Mouse (Mus musculus) lung, postnatal 0 days (tissue): ENCODE data around the gene Carmil1.

Experiments
- CTCF ChIP-seq: IDR thresholded peaks from 2 replicates; pipeline ENCODE4 v1.5.1; 2016; ENCODE audit warnings: antibody characterized with exemption, mild to moderate bottlenecking
- EP300 ChIP-seq: IDR thresholded peaks from 2 replicates; pipeline ENCODE4 v1.6.1; 2016; ENCODE audit warnings: antibody characterized with exemption, mild to moderate bottlenecking, control low read depth

DNA sequence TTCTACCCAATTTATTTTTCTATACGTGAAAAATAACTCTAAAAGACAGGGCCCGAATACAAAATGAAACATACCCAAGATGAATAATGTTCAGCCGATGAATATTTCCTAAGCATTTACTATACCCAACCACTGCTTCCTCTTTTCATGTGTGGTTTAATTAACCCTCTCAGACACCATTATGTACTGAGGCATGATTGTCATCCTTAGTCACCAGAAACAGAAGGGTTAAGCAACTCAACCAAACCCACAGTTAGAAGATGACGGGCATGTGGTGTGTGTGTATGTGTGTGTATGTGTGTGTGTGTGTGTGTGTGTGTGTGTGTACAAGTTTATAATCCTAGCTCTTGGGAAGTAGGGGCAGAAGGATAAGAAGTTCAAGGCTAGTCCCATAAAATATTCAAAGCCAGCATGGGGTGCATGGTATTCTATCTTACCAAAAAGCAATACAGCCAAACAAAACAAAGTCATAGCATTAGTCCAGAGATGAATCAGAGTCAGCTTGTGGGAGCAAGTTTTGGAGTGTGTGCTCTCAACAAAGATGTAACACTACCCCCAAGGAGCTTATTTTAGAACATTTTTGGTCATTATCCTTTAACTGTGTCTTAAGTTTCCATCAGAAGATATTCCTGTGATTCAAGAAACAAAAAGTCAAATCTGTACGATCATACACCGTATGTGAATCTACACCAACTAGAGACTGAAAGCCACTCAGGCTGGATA, 185.6 kb downstream of the Carmil1 start:
- no peak for TF ChIP-seq CTCF
- no peak for TF ChIP-seq EP300
